Mouse (Mus musculus) embryo, embryonic 11 days (tissue): ENCODE results near the gene Ccdc85b.
"Not testable (repeated sequence)": the region's sequence is repeated elsewhere in the genome, so short reads cannot be mapped to it uniquely, and the experiment has no call there.

Experiments used
- DNase-seq: peaks from one replicate; pipeline ENCODE4 v3.0.0-alpha.2; 2015

Ccdc85b gene

GRCm38 (mm10) chr19:5457746-5458442 is at the start of gene Ccdc85b:
TSS of gene Ccdc85b (minus strand) at chr19:5457894.
- DNase-seq: no peak

- no peak for DNase-seq
Observed at GRCm38 (mm10) chr19:5503687-5504086, 46.0 kb upstream of the Ccdc85b start, which contains the start of gene 1700020D05Rik. TSS of gene 1700020D05Rik (minus strand) at chr19:5503787.

DNA sequence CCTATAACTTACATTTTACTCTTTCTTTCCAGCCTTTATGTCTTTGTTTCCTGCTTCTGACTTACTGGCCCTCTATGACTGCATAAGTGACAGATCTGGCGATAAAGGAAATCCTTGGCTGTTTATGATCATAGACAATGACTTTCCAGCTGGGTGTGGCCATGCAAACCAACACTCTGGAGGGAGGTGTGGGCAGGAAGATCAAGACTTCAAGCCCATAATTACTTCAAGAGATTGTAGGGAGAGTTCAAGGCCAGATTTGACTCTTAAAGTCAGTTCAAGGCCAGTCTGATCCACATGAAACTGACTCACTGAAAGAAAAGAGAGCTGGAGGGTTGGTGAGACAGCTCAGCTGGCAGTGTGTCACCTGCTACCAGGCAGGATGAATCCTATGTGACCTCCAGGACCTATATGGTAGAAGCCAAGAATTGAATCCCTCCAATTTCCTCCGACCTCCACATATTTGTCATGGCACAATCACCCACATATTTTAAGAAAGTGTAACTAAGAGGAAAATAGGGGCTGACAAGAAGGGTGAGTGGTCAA is 42.7 kb upstream of the Ccdc85b start:
- DNase-seq: no peak

DNA sequence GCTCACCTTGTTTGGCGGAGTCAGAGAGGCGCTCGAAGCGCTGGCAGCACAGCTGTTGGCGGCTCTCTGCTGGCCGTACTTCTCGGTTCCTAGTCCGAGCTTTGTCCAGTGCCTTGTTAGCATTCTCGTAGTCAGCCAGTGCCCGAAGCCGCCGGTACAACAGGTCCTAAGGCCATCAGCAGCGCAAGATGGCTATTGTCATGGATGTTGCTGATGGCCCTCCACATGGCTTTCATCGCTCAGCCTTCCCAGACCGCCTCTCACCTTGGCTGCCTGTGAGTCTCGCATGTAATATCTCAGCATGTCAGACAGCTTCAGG is 38.3 kb upstream of the Ccdc85b start:
- DNase-seq: no peak

GRCm38 (mm10) chr19:5495353-5496051 is 37.8 kb upstream of the Ccdc85b start:
- DNase-seq: no peak

GRCm38 (mm10) chr19:5494314-5494713 is 36.6 kb upstream of the Ccdc85b start:
- no peak for DNase-seq

GRCm38 (mm10) chr19:5493301-5493721 is 35.6 kb upstream of the Ccdc85b start:
- not testable (repeated sequence) for DNase-seq

GRCm38 (mm10) chr19:5492641-5493040 is 34.9 kb upstream of the Ccdc85b start:
- DNase-seq: no peak

GRCm38 (mm10) chr19:5490898-5491708 is 33.4 kb upstream of the Ccdc85b start:
- DNase-seq: peak; percentile 85

DNA sequence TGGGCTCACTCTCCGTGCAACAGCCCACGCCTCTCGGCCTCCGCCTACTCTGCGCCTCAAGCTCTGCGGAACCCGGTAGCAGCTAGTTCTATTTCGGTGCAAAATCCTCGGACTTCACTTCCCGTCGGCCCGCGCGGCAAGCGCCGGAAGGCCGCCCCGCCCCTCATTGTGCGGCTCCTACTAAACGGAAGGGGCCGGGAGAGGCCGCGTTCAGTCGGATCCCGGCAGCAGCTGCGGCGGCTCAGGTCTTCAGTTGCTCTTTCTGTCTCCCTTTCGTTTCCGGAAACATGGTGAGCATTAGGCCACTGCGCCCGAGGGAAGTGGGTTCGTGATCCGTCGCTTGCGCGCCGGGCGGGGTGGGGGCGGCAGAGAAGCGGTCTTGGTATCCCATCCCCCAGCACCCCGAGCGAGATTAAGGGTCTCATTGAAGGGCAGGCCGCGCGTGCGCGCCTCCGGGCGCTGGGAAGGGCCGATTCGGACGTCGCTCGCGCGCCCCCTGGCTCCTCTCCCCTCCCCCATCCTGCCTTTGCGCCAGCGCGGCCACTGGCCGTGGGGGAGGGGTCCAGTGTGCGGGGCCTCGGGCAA is 32.7 kb upstream of the Ccdc85b start, which contains the start of gene Cfl1:
TSS of gene Cfl1 (plus strand) at position 143 of the 585 bp plus-strand sequence.
- peak; percentile 99 for DNase-seq

DNA sequence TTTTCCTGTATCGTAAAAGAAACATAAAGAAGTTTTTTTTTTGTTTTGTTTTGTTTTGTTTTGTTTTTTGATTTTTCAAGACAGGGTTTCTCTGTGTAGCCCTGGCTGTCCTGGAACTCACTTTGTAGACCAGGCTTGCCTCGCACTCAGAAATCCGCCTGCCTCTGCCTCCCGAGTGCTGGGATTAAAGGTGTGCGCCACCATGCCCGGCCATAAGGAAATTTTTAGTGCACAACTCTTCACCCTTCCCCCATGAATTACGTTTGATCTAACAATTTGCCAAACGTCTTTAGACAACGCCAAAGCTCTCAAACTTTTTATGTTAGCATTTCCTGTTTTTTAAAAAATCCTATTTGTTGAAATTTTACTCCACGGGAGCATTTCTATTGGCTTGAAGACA is 32.0 kb upstream of the Ccdc85b start:
- not testable (repeated sequence) for DNase-seq

DNA sequence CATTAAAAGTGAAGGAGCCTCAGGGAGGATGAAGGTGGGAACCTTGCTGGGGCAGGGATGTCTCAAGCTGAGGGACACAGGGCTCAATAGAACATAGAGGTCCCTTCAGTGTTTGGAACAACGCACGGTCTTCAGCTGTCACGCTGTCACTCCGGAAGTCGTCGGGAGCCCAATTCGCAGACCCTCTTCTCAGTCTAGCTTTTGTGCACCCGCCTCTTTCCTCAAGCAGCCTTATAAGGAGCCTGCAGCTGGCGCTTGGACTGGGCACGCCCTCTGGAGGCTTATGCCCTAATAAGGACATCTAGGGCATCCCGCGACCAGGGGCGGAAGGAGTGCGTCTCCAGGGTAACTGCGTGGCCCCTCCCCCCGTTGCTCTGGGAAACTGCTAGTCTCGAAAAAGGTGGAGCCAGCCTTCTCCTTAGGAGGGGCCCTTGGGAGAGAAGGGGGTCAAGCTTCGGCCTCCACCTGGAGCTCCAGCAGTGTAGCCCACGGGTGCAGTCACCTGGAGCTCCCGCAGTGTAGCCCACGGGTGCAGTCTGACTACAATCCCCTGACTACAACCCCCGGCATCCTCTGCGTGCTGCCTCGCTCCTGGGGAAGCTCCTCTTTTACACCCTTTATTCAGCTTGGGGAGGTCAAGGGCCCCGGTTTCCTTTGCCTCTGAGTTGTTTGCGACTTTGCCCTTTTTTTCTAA is 31.3 kb upstream of the Ccdc85b start:
- peak; percentile 99 for DNase-seq

GRCm38 (mm10) chr19:5487768-5488550 is 30.3 kb upstream of the Ccdc85b start, which contains the start of gene Mus81:
TSS of gene Mus81 (minus strand) at chr19:5488402.
- peak; percentile 96 for DNase-seq

DNA sequence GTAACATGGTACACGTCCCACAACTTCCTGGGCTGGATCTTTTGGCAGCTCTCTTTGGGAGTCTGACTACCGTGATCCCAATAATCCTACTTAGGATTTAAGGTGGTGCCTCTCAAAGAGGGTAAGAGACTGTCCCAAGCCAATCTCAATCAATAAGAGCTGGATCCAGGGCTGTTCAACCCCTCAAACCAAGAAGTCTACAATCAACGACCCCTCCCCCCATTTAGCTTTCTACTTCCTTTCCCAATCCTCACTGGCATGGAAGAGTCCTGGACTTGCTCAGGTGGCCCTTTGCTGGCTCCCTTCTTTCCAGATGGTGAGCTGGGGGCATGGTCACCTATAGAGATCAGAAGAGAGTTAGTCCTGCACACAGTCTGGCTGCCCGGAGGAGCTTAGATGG is 29.1 kb upstream of the Ccdc85b start:
- DNase-seq: no peak

GRCm38 (mm10) chr19:5486286-5486685 is 28.6 kb upstream of the Ccdc85b start:
- no peak for DNase-seq

DNA sequence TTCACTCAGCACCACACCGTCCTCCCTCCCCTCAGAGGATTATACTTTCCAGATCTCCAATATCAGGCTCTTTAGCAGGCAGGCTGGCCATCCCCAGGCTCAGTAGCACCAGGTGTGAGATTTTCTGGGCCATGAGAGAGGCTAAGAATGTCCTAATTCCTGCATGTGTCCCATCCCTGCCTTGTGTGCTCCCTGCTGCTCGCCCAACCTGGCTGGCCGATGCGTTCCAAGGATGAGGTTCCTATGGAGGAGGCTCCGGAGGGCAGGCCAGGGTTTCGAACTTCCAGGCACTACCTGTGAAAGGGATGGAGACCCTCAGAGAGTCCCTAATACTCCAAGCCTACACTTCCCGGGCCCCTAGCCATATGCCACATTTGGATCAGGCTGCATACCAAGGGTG is 28.1 kb upstream of the Ccdc85b start:
- no peak for DNase-seq

GRCm38 (mm10) chr19:5485371-5485770 is 27.7 kb upstream of the Ccdc85b start:
- no peak for DNase-seq

GRCm38 (mm10) chr19:5484496-5484895 is 26.8 kb upstream of the Ccdc85b start:
- DNase-seq: no peak

- DNase-seq: no peak
Observed at GRCm38 (mm10) chr19:5483386-5484359, 26.0 kb upstream of the Ccdc85b start.

DNA sequence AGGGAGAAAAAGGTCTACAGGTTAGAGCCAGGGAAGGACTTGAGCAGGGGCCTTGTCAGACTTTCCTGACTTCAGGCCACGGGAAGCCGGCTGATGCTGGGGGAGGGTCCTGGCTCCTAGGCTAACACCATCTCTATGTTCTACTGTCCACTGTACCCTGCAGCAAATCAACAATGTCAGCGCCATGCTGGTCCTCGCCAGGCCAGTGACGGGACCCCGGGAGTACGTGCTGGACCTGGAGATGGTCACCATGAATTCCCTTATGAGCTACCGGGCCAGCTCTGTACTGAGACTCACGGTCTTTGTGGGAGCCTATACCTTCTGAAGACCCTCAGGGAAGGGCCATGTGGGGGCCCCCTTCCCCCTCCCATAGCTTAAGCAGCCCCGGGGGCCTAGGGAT is 23.7 kb upstream of the Ccdc85b start:
- no peak for DNase-seq
